Mouse (Mus musculus) adrenal gland, adult (tissue): ENCODE measurements at regions not wholly inside any gene's neighbourhood (a gene's known extent, or its start where the extent isn't known, plus 50 kb on each side); places are given as distances from the start of the nearest gene placed in this dataset.
A peak's percentile ranks its signal among the peaks of the same experiment; 100 is the strongest.

ENCODE experiments used
- DNase-seq, 2 experiments: peaks; one replicate each; pipeline ENCODE4 v3.0.0; 2022 to 2023; ENCODE audit warnings: low spot score in 1 of 2; ENCODE audit not compliant: inconsistent age in 2 of 2

DNA sequence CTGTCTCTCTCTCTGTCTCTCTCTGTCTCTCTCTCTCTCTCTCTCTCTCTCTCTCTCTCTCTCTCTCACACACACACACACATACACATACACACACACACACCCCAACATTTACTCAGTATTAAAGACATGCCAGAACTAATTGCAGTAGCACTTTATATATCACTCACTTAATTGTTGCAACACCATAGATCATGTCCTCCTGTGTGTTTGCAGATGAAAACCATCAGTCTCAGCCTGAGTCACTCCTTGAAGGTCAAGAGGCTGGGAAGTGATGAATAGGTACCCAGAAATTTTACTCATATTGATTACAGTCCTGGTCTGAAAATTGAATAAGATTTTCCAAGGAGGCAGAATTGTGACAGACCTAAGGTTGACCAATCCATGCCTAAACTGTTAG is 812.9 kb upstream of the Lrrc6 start:
- no peak for DNase-seq

DNA sequence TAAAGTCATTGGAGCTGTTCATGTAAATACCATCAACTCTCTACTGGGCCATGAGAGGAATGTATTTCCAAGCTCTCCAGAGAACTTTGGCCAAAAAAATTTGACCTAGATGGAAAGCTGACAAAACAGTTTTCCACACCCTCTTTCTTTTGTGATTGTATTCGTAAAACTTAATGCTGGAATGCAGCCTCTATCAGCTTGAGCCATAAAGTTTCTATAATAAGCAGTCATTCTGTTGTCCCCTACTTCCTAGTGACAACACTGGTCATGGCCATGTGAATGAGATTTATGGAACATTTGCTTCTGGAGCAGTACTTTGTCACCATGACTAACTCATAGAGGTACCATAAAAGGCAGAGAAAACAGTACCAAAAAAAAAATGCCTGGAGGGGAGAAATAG is 805.0 kb upstream of the Lrrc6 start:
- peak in 1 of 2 experiments; percentile 49 for DNase-seq

DNA sequence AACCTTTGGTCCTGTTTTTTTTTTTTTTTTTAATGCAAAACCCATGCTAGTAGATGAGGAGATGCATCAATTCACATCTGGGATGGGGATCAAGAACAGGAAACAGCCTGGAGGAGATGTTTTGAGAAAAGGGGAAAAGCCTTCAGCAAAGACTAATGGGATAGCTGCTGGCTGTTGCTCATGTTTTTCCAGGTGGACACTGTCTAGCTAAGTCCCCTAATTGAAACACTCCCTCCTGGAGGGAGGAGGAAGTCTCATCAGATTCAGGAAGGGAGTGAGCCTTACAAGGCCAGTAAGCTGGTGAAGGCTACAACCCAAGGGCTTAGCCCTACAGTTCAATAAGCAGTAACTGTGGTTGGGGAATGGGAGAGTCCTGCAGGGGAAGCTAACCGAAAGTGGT is 803.1 kb upstream of the Lrrc6 start:
- DNase-seq = no peak

- DNase-seq = no peak
Measured at GRCm38 (mm10) chr15:67301871-67302363, 801.2 kb upstream of the Lrrc6 start.

GRCm38 (mm10) chr15:67301024-67301423 is 800.3 kb upstream of the Lrrc6 start:
- no peak for DNase-seq

- peak; percentile 23 to 66 for DNase-seq
Measured at GRCm38 (mm10) chr15:67294797-67295196, 794.1 kb upstream of the Lrrc6 start.

GRCm38 (mm10) chr15:67289749-67290148 is 789.0 kb upstream of the Lrrc6 start:
- DNase-seq = no peak

DNA sequence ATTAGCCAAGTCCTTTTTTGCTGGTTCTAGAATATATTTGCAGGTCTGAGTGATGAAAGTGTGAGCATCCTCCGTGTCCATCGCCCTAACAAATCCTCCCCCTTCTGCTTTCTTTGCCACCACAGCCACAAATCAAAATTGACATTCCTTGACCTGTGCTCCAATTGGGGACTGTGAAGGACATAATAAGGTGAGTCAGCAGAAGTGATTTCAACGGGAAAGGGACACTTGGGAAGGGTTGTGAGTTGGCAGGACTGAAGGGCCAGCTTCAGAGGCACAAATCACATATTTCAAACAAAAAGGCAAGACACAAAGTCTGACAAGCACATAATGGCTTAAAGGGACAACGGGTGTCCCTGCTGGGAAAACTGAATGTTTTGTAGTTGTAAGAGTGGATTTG is 784.2 kb upstream of the Lrrc6 start:
- DNase-seq = peak; percentile 55 to 85

DNA sequence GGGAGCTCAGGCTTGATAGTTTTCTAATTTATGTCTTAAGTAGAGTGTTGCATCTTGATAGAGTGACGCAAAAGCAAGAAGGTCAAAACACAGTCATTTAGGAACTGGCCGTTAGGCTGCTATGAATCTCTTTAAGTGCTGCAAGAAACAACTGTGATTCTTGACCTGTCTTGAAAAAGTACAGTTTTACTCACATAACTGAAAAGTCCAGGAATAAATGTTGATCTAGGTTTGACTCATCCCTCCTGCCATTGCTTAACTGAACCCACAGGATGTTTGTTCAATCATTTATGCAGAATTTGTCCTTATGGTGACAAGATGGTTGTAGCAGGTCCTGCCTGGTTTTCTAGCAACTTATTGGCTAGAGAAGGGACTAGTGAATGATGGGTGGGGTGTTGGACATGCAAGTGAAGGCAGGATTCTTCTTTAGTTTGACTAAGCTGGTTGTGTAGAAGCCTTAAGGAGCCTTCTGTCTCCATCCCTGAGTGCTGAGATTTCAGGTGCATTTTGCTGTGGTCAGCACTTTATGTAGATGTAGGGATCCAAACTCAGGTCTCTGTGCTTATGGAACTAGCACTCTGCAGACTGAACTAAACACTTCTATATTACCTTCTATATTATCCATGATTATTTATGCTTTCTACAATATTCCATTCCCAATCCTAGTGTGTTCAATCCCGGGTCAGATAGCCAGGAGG is 782.7 kb upstream of the Lrrc6 start:
- DNase-seq = peak in 1 of 2 experiments; percentile 65

DNA sequence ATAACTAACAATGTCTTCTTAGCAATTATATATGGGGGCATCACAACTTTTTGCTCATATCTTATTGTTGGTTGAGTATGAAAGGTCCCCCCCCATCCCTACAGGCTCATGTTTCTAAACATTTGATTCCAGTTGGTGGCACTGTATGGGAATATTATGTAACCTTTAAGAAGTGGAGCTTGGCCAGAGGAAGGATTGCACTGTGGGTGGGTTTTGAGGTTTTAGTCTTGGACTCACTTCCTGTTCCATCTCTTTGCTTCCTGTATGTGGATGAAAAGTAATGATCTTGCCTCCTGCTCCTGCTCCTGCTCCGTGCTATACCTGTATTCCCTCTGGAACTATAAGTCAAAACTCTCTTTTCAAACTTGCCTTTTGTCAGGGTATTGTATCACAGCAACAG is 778.2 kb upstream of the Lrrc6 start:
- no peak for DNase-seq

- DNase-seq = no peak
Measured at GRCm38 (mm10) chr15:67275058-67275457, 774.3 kb upstream of the Lrrc6 start.

DNA sequence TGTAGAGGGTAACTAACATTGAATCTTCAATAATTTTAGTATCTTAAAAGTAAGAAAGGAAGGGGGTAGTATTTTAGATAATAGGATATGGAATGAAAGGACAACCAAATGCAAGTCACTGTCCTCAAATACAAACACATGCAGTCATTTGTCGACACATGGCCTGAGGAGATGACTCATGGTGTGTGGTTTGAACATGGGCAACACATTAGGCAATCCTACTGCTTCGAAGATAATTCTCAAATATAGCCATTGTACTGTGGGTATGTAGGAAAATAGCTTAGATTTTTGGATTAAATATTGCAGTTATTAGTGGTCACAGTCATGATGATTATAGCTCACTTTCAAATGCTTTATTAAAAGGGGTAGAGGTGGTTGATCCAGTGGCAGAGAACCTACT is 771.7 kb upstream of the Lrrc6 start:
- peak in 1 of 2 experiments; percentile 37 for DNase-seq

GRCm38 (mm10) chr15:67263723-67264122 is 763.0 kb upstream of the Lrrc6 start:
- DNase-seq = no peak

DNA sequence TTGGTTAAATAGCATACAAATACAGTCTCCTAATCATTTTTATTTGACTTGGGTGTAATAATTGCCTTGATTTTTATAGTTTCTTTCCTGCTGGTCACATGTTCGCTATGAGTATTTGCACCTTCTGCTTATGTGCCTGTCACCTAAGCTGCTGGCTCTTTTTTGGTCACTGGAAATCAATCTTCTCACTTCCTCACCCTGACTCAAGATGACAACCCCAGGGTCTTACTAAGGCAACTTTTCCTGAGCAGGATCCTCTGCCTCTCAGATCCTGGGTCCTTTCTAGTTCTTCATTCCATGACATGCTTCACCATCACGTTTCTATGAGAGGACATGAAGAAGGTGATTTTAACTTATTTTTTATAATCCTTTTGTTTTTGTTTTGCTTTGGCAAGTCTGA is 762.6 kb upstream of the Lrrc6 start:
- no peak for DNase-seq

GRCm38 (mm10) chr15:67262269-67262668 is 761.6 kb upstream of the Lrrc6 start:
- DNase-seq = no peak

- DNase-seq = no peak
Measured at GRCm38 (mm10) chr15:67260666-67261065, 760.0 kb upstream of the Lrrc6 start.

GRCm38 (mm10) chr15:67249147-67249546 is 748.4 kb upstream of the Lrrc6 start:
- DNase-seq = no peak

DNA sequence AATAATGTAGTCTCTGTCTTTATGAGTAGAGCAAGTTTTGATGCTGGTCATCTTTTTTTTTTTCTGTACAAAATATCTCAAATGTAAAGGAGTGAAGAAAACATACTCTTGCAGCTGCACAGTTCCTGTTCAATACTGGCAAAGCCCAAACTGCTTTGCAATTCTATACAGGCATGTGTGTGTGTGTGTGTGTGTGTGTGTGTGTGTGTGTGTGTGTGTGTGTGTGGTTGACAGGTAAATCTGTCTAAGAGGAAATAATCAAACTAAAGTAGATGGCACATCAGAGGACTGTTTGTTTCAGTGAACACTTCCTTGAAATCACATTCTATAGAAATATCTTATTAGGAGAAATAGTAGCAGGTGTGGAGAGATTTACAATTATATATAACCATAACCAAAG is 747.8 kb upstream of the Lrrc6 start:
- DNase-seq = no peak

- no peak for DNase-seq
Measured at GRCm38 (mm10) chr15:67245658-67246268, 745.1 kb upstream of the Lrrc6 start.

DNA sequence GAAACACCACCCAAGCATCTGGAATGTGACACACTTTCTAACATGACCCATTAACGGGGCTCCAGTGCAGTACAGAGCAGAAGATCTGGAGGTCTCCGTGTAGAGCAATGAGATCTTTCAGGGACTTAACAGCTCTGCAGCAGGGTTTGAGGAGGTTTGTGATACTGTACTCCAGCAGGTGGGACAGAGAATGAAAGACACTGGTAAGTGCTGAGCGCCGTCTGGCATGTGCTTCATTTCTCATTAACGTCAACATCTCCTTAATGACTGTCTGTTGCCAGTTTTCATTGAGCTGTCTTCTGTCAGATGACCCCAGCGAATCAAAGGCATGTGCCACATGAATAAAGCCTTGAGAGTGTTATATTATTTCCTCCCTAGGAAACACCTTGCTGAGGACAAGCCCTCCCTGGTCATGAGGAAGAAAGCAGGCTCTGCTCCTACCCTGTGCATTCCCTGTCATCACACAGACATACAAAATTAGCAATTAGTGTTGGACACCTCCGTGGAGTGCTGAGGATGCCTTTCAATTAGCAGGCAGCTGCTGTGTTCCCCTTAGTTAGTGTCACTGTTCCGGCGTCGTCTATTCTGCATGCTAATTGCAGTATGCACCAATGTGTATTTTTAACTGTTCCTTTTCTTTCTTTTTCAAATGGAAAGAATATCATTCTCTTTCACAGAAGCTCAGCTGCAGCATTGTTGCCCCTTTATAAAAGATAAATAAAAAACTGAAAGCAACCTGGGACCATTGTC is 744.4 kb upstream of the Lrrc6 start:
- no peak for DNase-seq

GRCm38 (mm10) chr15:67235107-67235785 is 734.5 kb upstream of the Lrrc6 start:
- no peak for DNase-seq
